Mouse (Mus musculus) inflammation-experienced regulatory T-cells (primary cell): Measurements from ENCODE around the gene Gm36079. TPM values are rescaled to one million over a fixed set of nuclear protein-coding genes. Genes with fewer than 3 reads are reported as not detected.

Source experiments
- polyA plus RNA-seq, 2 experiments: library from polyadenylated mRNA; unstranded; fragments of 100-300 nt; shearing (Covaris generic); gene quantifications; one replicate each; pipeline ENCODE4 v1.2.1; 2017

The Gm36079 gene
- polyA plus RNA-seq = not detected

GRCm38 (mm10) chr13:120026911-120027310 lies at the start of gene Gm36079:
TSS of gene Gm36079 (minus strand) at chr13:120027011.

GRCm38 (mm10) chr13:120052085-120052484 lies 25.3 kb upstream of the Gm36079 start, which contains the start of gene Gm21188:
TSS of gene Gm21188 (minus strand) at chr13:120052194.

Other genes with a start within 250 kb of the Gm36079 start
- 10 to 100 TPM; 23.6 to 34.4 TPM for gene Zfp131, start 236.1 kb downstream of the Gm36079 start, polyA plus RNA-seq
- not detected for gene AF067063, start 196.8 kb downstream of the Gm36079 start, polyA plus RNA-seq
- not detected for gene D13Ertd608e, start 191.0 kb downstream of the Gm36079 start, polyA plus RNA-seq
- not detected for gene Tcstv1, start 132.2 kb downstream of the Gm36079 start, polyA plus RNA-seq
- 1 to 10 TPM in 1 of 2 experiments, not detected in 1; 1.1 TPM for gene Gm21761, start 97.7 kb downstream of the Gm36079 start, polyA plus RNA-seq
- not detected for gene B020031M17Rik, start 76.2 kb downstream of the Gm36079 start, polyA plus RNA-seq
- 1 to 10 TPM in 1 of 2 experiments, not detected in 1; 1.1 TPM for gene Gm21188, start 25.2 kb upstream of the Gm36079 start, polyA plus RNA-seq
- not detected for gene Gm20767, start 113.2 kb upstream of the Gm36079 start, polyA plus RNA-seq
- under 1 TPM in 1 of 2 experiments, not detected in 1; 0.18 TPM for gene Gm21818, start 145.4 kb upstream of the Gm36079 start, polyA plus RNA-seq
- gene Gm21762, start 188.9 kb upstream of the Gm36079 start, polyA plus RNA-seq = not detected
- gene Gm21731, start 212.1 kb upstream of the Gm36079 start, polyA plus RNA-seq = 1 to 10 TPM in 1 of 2 experiments, not detected in 1; 1.3 TPM
- 1 to 10 TPM in 1 of 2 experiments, not detected in 1; 1.8 TPM for gene AF067061, start 236.1 kb upstream of the Gm36079 start, polyA plus RNA-seq